Mouse (Mus musculus): Measurements from ENCODE around the gene Bclaf3.

- no peak for TF ChIP-seq EP300 (optimal IDR thresholded peaks at IDR 0.05)
- TF ChIP-seq CTCF (IDR thresholded peaks at IDR 0.05; ENCODE audit: low read depth), result peak; percentile 63
Measured at GRCm38 (mm10) chrX:159606936-159607335, 80.4 kb downstream of the Bclaf3 start.
